Mouse (Mus musculus): Measurements from ENCODE around the gene Nacc2.

DNA sequence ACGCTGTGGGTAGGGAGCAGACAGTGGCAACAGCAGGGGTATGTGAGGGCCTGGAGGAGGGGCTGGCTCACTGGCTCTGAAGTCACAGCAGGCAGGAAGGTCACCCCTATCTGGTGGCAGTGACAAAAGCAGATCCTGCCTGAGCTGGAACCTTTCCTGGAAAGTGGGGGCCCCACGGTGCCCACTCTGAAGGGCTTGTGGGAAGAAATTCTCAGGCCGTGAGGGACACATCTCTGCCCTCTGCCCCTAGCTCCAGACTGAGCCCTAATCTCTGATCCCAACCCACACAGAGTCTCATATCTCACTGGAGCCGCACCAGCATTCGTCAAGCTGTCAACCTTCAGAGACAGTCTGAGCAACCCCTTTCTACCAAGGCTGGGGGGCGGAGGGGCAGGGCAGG lies 85.6 kb downstream of the Nacc2 start:
- TF ChIP-seq CTCF (IDR thresholded peaks at IDR 0.05; ENCODE audit: low read depth): no peak
- TF ChIP-seq EP300 (optimal IDR thresholded peaks at IDR 0.05): no peak

Data from stomach, postnatal 0 days (tissue).